Mouse (Mus musculus): ENCODE data around the gene Susd2.
A peak's percentile ranks its signal among the peaks of the same experiment; 100 is the strongest.

Gene Susd2

DNA sequence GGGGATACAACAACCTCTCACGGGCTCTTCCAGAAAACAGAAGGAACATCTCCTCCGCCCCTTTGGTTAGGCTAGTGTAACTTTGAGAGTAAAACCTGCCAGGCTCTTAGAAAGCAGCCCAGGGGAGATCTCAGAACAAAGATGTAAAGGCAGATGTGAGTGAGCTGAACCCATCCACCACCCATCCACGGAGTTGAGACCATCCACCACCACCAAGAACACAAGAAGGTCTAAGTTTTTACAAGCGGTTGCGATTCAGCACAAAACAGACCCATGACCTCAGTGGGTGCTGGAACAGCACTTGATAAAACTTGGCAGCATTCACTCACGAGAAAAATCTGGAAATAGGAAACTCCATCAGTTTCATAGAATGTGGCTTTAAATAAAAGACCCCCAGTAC is 17.9 kb downstream of the Susd2 start:
- no peak for DNase-seq (ENCODE audit: low spot score in 2 of 2)

DNA sequence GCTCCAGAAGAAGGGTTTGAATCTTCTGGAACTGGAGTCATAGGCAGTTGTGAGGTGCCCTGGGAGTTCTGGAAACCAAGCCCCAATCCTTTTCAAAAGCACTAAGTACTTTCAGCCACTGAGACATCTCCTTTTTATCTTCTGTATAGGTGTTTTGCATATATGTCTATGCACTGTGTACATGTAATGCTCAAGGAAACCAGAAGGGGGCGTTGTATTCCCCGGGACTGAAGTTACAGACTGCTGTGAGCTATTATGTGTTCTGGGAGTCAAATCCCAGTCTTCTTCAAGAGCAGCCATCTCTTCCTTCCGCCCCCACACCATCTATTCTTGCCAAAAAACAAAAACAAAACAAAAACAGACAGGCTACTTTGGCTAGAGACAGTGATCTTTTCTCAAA is 23.0 kb downstream of the Susd2 start:
- DNase-seq (ENCODE audit: low spot score in 2 of 2): no peak

DNA sequence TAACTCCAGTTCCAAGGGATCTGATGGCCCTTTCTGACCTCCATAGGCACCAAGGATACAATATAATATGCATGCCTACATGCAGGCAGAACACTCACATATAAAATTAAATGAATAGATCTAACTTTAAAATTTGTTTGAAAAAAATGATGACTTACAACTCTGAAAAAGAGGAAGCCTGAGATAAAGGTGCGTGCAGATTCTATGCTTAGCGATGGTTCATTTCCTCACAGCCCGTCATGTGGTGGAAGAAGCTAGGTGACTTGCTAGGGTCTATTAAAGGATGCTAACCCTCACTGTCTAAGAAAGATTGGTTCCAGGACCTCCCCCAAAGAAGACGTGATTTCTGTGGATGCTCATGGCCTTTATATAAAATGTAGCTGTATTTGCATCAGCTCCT is 27.8 kb downstream of the Susd2 start:
- no peak for DNase-seq (ENCODE audit: low spot score in 2 of 2)

DNA sequence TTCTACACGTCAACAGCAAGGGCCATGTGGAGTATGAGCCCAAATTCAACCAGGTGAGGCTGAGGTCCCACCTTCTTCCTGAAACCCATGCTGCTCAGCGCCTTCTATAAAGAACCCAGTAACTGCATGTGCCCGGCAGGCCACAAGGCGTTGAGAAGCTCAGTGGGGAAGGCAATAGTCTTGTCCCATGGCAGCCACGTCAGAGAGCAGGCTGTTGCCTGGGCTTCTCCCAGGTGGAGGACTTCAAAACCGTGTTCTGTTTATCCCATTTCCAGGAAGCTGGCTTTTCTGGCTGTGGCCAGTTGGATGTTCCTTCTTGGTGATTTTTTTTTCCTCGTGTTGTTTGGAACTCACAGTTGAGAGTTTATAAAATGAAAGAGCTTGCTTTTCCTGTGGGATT is 33.3 kb downstream of the Susd2 start:
- no peak for DNase-seq (ENCODE audit: low spot score in 2 of 2)

DNA sequence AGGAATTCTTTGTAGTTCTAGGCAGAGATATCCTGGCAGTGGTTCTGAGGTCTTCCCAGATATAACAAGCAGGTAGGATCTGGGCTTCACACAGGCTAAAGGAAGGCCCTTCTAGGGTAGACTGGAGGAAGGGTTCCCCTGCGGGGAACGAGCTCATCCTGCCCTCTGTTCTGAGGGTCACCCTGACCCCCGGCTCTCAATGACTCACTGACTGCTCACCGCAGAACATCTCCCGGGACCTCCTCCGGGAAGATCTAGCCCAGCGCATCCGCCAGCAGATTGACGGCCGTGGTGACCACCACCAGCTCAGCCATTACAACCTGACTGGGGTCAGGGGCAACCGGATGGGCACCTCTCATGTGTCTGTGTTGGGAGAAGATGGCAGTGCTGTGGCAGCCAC is 34.8 kb downstream of the Susd2 start:
- no peak for DNase-seq (ENCODE audit: low spot score in 2 of 2)

DNA sequence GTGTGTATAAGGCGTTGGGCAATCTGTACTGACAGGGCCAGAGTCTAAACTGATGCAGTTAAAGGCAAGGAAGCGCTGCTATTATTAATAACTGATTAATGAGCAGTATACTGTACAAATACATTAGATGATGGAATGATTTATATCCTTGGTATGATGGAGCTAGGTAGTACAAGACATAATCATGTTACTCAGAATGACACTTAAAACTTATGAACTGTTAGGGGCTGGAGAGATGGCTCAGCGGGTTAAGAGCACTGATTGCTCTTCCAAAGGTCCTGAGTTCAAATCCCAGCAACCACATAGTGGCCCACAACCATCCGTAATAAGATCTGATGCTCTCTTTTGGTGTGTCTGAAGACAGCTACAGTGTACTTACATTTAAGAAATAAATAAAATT is 36.6 kb downstream of the Susd2 start:
- DNase-seq (ENCODE audit: low spot score in 2 of 2): no peak

DNA sequence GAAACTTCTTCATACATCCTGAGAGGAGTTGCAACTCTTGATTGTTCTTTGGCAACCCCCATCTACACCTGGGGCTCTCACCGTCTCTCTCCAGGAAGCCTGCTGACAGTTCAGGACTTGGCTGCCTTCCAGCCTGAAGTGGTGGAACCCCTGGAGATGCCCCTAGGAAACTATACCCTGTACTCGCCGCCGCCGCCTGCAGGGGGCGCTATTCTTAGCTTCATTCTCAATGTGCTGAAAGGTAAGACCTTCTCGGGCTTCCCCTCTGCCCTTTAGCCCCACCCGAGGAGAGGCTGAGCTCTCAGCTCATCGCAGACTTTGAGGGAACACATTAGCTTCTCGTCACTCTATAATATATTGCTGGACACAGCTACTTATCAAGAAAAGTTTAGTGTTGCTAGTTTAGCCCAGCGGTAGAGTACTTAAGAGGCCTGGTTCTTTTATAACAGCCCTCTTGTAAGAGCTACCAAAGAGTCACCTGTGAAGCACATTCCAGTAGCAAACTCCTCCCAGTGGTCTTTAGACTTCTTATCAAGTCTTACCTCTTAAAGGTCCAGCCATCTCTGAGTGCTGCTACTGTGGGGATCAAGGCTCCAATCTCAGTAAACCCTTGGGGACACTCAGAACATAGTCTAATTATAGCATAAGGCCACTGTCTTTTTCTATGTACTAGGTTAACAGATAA is 38.5 kb downstream of the Susd2 start:
- peak in 1 of 2 experiments; percentile 35 for DNase-seq (ENCODE audit: low spot score in 2 of 2)

DNA sequence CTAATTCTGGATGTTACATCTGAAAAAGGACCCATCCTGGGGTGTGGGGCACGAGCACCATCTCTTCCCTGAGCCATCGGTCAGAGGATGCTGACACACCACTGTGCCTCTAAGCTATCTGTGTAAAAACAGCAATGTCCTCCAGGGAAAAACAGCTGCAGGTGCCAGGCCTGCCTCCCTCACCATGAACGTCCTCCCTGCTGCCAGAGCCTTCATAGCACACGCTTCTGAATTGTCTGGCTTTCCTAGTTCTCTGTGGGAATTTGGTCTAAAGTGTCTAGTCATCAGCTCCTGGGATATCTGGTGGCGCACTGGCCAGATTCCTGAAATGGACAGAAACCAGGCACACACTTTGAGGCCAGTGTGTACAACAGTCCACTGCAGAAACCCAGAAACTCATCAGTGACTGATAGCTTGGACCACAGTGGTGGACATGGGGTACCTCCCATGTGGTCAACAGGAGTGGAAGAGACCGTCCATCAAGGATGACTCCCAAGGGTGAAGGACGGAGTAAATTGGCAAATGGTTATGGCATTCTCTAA is 43.5 kb downstream of the Susd2 start:
- no peak for DNase-seq (ENCODE audit: low spot score in 2 of 2)

DNA sequence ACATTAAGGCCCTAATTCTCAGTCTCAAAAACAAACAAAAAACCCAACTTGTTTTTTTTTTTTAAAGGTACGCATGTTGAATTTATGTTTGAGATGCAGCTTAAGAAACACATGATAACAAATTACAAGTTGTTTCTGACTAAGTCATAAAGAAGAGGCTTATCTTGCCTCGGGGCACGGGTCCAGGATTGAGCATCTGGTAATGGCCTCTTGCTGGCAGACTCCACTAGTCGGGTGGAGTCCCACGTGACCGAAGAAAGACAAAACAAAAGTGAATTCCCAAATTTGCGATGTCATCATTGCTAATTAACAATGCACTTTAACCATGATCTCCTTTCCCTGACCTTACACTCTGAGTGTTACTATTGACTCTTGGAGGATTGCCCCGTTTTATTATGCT is 47.8 kb downstream of the Susd2 start:
- DNase-seq (ENCODE audit: low spot score in 2 of 2): no peak

DNA sequence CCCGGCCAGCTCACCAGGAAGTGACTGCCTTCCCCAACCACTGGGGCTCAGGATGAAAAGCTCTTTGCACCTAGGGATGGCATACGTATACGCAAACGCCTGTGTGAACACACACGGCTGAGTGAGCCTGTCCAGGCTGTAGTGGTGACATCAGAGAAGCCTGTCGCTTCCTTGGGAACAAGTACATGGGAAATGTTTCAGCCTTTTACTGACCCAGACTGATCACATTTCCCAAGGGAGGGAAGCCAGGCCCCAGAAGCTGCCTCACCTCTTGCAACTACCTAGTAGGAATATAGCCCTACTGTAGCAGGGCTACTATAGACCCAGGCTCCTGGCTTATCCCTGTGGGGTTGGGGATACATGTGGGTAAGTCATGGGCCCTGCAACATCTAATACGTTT is 51.2 kb downstream of the Susd2 start:
- no peak for DNase-seq (ENCODE audit: low spot score in 2 of 2)

DNA sequence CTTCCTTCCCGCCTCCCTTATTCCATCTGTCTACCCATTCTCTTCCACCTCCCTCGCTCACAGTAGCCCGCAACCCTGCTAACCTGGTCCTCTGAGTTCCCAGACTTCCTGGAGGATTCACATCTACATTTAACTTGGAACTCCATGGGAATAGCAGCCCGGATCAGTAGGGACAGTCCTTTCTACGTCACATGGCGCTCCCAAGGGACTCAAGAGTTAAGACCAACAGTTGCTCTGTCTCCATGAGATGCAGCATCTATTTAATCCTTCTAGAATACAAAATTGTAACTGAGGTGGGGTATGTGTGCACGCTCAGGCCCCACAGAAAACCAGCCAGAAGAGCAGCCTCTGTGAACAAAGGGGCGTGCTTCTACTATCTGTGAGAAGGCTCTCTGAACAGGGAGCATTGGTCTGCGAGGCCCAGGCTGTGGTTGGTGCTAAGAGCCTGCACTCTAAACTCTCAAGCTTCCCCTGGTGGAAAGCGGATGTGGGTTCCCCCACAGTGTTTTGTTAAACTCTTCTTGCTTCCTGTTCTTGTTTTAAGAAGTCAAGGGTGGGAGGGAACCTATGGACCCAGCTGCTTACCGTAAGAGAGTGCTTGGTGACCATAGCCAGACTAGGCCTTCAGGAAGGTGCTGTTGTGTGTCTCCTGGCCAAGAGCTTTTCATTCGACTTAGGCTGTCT is 52.5 kb downstream of the Susd2 start:
- DNase-seq (ENCODE audit: low spot score in 2 of 2): peak; percentile 55 to 63

DNA sequence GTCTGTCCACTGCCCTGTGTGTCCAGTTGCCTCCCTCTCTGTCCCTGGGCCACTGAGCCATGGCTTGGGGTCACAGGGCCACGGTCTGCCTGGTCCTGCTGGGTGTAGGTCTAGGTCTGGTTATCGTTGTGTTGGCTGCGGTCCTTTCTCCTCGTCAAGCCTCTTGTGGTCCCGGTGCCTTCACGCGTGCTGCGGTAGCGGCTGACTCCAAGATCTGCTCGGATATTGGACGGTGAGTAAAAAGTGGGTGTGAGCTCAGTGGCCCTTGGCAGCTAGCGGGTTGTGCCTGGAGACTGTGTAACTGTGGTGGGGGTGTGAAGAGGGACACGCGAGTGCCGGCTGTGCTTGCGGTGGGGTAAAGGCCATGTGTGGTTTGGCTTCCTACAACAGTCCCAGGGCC is 54.2 kb downstream of the Susd2 start:
- DNase-seq (ENCODE audit: low spot score in 2 of 2): no peak

DNA sequence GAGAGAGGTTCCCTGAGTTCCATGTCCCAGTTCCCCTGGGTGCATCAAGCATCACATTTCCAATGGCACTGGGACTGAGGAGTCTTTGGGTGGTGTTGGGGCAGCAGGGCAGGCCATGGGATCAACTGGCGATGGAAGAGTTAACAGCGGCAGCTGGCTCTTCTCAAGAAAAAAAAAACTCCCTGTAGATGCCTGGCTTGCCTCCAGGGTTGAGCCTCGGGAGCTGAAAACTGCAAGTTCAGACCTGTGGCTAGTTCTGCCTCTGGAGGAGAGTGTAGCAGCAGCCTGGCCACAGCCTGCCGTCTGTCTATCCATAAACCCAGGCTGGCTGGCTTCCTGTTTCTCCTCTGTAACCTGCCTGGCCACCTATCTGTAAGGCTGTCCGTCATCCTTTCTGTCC is 54.7 kb downstream of the Susd2 start, which contains the start of gene Ggt5:
Gene Ggt5, plus strand, starts transcription at position 212 of the 400 bp plus-strand sequence.
- DNase-seq (ENCODE audit: low spot score in 2 of 2): no peak

DNA sequence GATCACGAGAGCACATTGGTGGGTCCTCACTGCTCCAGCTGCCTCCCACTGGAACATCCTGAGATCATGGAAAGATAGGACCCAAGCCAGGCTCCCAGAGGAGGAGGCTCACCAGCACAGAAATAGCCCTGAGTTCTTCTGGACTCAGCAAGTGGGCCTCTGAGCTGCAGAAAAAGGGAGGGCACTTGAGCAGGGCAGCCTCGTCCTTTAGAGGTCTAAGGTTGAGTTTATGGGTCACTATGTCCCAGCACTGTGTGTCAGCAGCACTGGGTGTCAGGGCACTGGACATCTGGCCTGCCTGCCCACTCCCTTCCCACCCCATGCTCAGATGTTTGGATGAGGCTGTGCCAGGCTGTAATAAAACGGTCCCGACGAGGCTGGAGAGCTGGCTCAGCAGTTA is 55.5 kb downstream of the Susd2 start:
- DNase-seq (ENCODE audit: low spot score in 2 of 2): no peak

DNA sequence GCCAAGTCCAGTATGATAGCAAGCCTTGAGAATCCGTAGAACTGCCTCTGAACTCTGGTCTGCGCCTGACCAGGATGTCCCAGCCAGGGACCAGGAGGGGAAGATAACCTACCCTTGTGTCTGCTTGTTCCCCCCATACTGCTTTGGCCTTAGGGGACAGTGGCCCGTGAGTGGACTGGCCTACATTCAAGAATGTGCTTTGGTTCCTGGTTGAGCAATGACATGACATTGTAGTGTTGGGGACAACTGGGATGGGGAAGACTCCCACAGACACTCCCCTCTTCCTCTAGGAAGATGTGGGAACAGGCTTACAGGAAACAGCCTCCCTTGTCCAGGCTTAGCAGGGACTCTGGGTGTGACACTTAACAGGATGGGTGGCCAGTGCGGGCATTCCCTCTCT is 56.0 kb downstream of the Susd2 start:
- no peak for DNase-seq (ENCODE audit: low spot score in 2 of 2)
